Mouse (Mus musculus): ENCODE data around the gene Stk25. TPM values are rescaled to one million over a fixed set of nuclear protein-coding genes. Genes with fewer than 3 reads are reported as not detected.

Stk25 gene
- total RNA-seq, 2 experiments from 2014 or later: 80.8 to 91.4 TPM

GRCm38 (mm10) chr1:93669941-93670340, 11.5 kb upstream of the Stk25 start:
- DNase-seq (ENCODE audit: low spot score): no peak

GRCm38 (mm10) chr1:93668791-93669548, 10.5 kb upstream of the Stk25 start:
- DNase-seq (ENCODE audit: low spot score): peak; percentile 72

DNA sequence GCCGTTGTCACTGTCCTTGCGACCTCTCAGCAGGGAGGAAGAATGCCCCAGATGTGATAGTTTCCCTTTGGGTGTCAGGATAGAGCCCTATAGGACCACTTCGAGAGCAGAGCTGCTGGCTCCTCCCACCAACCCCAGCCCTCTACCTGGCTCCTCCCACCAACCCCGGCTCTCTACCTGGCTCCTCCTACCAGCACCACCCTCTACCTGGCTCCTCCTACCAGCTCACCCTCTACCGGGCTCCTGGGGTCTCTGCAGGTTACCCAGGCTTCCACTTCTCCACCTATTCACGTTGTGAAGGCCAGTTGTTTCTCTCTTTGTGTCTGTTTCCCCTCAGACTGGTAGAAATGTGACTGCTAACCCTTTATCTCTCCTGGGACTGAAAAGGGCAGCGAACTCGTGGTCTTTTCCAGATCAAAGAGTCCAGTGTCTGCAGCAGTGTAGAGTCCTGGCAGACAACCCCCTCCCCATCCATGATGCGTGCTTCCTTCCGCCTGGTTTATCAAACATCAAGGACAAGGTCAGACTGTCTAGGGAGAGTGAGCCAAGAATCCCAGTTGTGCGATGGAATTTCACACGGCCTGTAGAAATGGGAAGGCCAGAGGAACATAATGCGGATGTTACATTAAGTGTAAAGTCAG, 9.4 kb upstream of the Stk25 start:
- DNase-seq (ENCODE audit: low spot score): no peak

- no peak for DNase-seq (ENCODE audit: low spot score)
Measured at GRCm38 (mm10) chr1:93657025-93657360, 1.5 kb downstream of the Stk25 start.

GRCm38 (mm10) chr1:93656325-93657024, 2.0 kb downstream of the Stk25 start:
- no peak for DNase-seq (ENCODE audit: low spot score)

GRCm38 (mm10) chr1:93654798-93655197, 3.7 kb downstream of the Stk25 start:
- no peak for DNase-seq (ENCODE audit: low spot score)

DNA sequence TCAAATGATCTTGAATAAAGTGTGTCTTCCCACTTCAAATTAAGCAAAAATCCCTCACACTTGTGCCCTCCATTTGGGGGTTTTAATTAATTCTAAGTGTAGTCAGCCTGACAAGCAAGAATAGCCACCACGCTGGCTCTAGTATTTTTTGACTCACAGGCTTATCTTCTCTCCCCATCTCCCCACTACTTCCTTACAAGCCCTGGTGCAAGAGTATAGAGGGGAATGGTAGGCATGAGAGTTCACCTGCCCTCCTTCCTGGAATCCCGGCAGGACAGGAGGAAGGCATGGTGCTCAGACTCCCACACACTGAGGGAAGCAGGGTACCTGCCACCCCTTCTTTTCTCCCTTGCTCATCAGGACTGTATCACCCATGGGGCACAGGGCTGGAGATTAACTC, 4.2 kb downstream of the Stk25 start:
- DNase-seq (ENCODE audit: low spot score): no peak

DNA sequence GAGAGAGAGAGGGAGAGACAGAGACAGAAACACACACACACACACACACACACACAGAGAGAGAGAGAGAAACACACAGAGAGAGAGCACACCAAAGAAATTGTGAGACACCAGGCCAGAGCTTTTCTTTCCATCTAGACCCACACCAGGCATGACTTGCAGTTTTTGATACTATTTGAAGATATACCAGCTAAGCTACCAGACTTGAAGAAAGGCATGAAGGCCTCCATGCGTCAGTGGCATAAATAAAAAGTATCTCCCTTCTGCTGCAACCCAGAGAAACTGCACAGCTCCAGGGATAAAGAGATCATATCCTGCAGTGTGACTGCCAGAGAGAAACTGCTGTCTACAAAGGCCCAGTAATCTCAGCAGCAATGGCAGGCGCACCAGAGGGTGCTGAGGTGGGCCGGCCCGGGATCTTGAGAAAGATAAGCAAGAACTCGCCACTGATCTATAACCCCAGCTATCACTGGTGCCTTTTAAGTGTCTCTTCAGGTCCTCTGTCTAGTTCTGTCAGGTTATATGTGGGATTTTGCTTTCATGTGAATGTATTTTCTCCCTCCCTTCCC, 8.8 kb downstream of the Stk25 start:
- no peak for DNase-seq (ENCODE audit: low spot score)

- DNase-seq (ENCODE audit: low spot score): no peak
Measured at GRCm38 (mm10) chr1:93642692-93643091, 15.8 kb downstream of the Stk25 start.

DNA sequence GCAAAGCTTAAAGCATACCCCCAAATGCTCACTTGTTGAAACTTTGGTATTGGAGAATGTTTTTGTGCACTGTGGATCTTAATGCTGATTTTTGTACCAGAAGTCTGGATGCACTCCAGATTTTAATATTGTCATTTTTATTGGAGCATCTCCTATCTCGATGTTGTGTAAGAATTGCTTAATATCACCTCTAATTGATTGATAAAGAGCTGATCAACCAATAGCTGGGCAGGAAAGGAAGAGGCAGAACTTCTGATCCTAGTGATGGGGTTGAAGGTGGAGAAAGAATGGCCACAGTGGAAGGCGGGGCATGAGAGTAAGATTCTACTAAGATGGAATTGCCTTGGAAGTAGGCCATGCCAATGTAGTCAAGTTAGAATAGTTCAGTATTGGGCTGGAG, 16.5 kb downstream of the Stk25 start:
- DNase-seq (ENCODE audit: low spot score): no peak

DNA sequence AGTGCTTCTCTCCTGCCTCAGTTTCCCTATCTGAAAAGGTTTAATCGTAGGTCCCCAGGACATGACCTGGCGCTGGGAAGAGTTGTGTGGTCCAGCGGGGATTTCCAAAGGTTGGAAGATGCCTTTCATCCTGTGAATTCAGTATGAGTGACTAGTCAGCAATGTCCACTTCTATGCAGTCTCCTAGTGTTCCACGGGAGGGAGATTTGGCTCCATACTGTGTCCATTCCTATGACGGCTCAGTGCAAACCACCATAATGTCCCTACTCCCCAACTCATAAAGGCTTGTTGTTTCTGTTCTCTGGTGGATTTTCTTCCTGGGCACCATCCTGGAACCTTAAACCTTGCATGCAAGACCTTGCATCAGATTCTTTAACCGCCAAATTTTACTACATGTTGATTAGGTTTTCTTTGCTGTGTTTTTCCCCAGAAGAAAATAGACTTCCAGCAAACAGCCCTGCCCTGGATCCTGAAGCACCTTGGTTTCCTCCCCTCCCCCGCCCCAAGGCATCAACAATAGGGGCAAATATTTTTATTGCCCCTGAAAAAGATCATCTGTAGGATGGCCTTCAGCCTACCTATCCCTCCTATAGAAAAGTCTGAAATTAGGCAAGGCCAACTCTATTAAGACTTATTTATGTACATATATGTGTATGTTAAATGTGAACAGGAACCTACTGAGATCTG, 22.1 kb downstream of the Stk25 start:
- no peak for DNase-seq (ENCODE audit: low spot score)

DNA sequence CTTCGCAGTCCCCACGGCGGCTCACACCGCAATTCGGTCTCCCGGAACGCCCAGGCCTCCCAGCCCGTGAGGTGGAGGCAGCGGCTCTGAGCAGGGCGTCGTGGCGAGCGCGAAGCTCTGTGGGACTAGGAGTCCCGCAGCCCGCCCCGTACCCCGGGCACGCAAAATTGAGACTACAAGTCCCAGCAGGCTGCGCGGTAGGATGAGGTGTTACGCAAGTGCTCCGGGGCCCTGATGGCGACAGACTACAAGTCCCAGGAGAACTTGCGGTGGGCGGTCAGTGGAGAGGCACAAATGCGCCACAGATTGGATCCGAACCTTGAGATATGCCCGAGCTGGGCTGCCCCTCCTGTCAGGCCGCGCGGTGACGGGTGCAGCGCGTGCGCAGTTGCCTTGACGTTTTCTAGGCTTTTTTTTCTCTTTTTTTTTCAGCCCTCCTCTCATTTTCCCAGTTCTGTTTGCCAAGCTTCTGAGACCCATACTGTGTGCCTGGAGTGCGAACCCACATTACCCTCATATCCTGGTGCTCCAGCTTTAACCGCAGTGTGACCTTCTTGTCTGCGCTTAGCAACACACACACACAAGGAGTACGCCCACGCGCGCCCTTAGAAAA, 22.8 kb downstream of the Stk25 start:
- DNase-seq (ENCODE audit: low spot score): peak; percentile 99

GRCm38 (mm10) chr1:93635091-93635579, 23.3 kb downstream of the Stk25 start:
- DNase-seq (ENCODE audit: low spot score): no peak

DNA sequence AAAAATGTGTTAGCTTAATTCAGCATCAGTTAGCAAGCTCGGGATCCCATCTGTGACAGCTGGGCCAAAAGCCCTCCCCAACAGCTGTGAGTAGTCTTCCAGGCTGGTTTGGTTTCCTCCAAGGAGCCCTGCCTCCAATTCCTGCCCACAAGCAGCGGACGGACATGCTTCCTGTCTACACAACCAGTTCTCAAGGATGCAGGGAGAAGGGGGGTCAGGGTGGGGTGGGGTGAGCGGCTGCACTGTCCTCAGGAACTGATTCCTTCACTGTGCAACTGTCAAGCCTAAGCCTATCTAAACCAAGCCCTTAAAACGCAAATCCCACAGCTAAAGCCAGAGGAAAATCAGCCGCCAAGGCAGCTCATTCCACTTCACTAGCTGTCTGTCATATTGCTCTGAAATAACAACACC, 24.0 kb downstream of the Stk25 start:
- DNase-seq (ENCODE audit: low spot score): peak; percentile 32

DNA sequence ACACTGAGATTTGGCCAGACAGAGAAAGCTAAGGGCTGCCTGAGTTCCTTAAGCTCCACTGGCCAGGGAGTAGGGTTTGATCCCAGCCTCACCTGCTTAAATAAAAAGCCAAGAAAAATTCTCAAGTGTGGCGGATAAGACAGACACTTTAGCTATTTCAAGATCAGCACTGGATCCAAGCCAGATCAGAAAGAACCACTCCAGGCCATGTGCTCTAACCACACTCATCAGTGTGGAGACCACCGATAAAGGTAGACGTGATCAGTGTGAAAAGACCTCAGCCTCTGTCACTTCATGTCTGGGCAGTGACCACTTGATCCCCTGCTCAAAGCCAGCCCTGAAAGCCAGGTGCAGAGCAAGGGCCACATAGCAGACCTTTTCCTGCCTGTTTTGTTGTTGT, 25.7 kb downstream of the Stk25 start:
- DNase-seq (ENCODE audit: low spot score): no peak

DNA sequence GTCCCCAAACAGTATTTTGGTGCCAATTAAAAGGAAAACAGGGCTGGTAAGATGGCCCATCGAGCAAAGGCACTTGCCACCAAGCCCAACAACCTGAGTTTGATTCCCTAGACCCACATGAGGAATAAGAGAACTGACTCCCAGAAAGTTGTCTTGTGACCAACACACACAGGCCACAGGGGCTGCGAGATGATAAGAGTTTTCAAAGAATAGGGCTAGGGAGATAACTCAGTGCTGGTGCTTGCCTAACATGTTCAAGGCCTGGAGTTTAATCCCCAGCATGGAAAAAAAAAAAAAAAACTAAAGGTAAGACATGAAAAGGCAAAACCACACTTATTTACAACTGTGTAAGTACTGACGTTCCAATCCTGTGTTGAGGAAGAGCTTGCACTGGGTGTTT, 27.7 kb downstream of the Stk25 start:
- DNase-seq (ENCODE audit: low spot score): no peak

DNA sequence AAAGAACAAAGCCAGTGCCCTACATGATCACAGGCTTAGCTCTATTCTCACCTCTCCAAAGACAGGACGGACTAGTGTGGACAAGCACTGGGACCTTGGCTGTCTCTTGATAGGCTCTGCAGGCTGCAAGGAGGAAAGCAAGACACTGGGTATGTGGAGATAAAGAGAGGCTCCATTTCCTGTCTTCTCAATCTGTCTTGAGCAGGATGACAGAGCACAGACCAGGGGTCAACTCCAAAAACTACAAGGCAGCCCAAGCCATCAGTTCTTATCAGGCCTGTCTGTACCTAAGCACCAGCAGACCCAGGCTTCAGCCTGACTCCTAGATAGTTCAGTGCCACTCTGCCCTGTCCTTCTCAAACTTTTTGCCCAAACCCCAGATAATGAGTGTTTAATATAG, 34.0 kb downstream of the Stk25 start:
- no peak for DNase-seq (ENCODE audit: low spot score)

- no peak for DNase-seq (ENCODE audit: low spot score)
Measured at GRCm38 (mm10) chr1:93618948-93619347, 39.5 kb downstream of the Stk25 start.

DNA sequence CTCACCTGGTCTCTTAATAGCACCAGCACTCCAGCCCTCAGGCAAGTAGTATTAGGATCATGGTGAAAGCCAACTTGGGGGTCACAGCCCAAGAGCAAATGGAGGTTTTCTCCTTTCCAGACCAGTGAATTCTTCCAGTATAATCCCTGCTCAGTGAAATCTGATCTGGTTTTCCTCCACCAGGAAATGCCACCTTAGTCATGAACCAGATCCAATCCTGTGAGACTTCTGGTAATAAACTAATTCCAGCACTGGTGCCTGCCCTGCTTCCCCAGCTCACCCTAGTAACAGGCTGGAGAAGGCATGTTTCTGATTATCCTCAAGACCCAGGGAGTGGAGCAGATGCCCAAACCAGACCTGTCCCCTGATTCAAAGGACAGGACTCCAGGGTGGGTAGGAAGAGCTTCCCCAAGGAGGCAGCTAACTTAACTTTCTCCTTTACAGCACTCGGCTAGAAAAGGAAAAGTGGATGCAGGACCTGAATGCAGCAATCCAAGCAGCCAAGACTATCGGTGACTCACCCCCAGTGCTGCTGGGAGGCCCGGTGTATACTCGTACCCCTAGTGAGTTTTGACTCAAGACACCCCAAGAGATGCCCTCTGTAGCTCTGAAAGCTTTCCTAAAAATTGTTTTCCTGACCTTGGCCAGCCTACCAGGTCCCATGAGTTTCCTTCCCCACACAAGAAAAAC, 40.3 kb downstream of the Stk25 start:
- no peak for DNase-seq (ENCODE audit: low spot score)

DNA sequence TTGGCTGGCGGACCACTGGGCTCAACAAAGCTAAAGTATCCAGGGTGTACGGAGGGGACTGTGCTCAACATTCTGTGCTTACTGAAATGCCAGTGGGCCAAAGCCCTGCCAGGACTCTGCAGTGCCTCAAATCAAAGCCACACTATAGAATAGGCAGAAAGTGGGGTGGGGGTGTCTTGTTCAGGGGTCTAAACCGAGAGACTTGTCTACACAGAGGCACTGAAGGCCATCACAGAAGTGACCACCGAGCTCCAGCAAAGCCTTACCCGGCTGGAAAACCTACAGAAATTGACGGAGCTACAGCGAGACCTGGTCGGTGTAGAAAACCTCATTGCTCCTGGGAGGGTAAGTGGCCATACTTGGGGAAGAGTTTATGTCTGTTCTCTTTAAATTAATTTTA, 48.7 kb downstream of the Stk25 start:
- no peak for DNase-seq (ENCODE audit: low spot score)

Data from gastrocnemius, adult 18-20 months (tissue).